Mouse (Mus musculus): ENCODE data around the gene 1810043G02Rik.

- TF ChIP-seq CTCF (IDR thresholded peaks at IDR 0.05; ENCODE audit: low read depth): no peak
- TF ChIP-seq EP300 (IDR thresholded peaks at IDR 0.05; ENCODE audit: low read depth): no peak
Observed at GRCm38 (mm10) chr10:77995639-77996038, 17.3 kb downstream of the 1810043G02Rik start.
